Mouse (Mus musculus) heart, adult 9 months (tissue): ENCODE data around the gene Tmem240.
"Not testable (repeated sequence)": the region's sequence is repeated elsewhere in the genome, so short reads cannot be mapped to it uniquely, and the experiment has no call there.

Source experiments
- DNase-seq, 2 experiments: peaks; one replicate each; pipeline ENCODE4 v3.0.0; 2022; ENCODE audit warnings: low spot score in 2 of 2

Tmem240 gene

DNA sequence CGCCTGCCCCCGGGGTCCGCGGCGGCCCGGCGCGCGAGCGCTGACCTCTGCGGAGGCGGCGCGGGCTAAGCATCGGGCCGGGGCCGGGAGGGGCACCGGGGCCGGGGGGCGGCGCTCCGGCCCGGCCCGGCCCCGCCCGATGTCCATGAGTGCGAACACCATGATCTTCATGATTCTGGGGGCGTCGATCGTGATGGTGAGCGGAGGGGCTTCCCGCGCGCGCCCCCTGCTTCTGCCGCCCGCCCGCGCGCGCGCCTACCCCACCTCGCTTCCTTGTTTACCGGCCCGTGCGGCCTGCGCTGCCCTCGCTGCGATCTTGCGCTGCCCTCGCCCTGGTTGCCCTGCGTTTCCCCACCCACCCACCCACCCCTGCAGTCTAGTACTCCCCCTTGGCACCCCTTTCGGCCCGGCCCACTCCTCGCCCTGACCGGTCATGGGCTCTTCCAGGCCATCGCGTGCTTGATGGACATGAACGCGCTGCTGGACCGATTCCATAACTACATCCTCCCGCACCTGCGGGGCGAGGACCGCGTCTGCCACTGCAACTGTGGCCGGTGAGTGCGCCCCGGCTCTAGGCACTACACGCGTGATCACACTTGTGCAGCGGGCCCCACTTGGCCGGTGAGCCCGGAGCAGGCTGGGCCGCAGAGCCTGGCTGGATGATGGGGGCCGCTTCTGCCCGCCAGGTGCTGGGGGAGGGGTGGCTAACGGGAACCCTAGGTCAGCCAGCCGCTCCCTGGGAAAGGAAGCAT, 527 bp downstream of the Tmem240 start:
- DNase-seq, result peak; percentile 32 to 65

DNA sequence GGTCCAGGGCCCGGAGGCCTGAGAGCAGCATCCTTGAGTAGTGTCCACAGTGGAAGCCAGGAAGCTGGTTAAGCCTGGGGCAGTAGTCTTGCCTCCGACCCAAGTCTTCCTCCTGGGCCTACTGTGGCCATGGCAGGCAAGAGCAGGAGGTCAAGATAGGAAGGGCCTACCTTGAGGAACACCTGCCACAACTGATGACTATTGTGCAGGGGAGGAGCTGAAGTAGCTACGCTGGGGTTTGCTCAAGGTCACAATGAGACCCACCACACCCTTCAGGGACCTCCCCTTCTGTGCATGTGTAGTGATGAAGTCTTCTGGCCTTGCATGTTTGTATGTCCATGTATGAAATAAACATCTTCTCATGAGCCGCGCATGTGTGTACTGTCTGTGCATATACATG, 1.2 kb downstream of the Tmem240 start:
- DNase-seq, result no peak

GRCm38 (mm10) chr4:155736421-155736820, 1.8 kb downstream of the Tmem240 start:
- no peak for DNase-seq

DNA sequence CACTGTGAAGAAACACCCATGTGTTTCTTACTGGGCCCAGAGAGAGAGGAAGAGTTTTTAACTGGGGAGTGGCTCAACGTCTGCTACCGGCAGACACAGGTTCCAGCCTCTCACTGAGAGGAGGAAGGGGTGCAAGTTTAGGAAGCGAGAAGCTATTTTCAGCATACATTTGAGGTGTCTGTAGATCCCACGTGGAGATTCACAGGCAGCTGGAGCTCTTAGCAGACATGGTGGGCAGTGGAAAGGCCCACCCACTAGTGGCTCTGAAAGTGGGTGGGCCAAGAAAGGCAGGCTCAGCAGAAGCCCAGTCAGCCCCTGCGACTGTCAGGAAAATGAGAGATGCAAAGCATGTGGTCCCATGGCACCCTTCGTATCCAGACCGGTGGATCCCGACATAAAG, 3.7 kb downstream of the Tmem240 start:
- DNase-seq, result no peak

- DNase-seq, result no peak
Observed at GRCm38 (mm10) chr4:155739152-155739551, 4.6 kb downstream of the Tmem240 start.

- DNase-seq, result peak in 1 of 2 experiments; percentile 11
Observed at GRCm38 (mm10) chr4:155739741-155740636, 5.4 kb downstream of the Tmem240 start.

DNA sequence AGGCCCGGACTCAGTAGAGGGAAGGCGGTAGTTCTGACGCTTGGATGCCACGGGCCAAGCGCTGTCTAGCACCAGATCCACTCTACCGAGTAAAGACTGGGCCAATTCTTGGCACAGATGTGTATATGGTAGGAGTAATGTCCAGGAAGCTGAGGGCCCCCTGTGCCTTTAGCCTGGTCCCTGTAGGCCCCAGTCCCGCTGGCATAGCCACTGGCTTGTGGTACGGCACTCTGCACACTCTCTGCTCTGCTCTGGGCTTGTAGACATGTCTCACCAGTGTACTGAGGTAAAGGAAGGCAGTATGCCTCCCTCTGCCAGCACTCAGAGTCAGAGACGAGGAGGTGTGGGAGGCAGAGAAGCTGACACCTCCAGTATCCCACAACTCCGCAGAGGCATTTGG, 6.1 kb downstream of the Tmem240 start:
- not testable (repeated sequence) for DNase-seq

GRCm38 (mm10) chr4:155742684-155743083, 8.1 kb downstream of the Tmem240 start:
- no peak for DNase-seq

GRCm38 (mm10) chr4:155744474-155744873, 9.9 kb downstream of the Tmem240 start:
- no peak for DNase-seq

DNA sequence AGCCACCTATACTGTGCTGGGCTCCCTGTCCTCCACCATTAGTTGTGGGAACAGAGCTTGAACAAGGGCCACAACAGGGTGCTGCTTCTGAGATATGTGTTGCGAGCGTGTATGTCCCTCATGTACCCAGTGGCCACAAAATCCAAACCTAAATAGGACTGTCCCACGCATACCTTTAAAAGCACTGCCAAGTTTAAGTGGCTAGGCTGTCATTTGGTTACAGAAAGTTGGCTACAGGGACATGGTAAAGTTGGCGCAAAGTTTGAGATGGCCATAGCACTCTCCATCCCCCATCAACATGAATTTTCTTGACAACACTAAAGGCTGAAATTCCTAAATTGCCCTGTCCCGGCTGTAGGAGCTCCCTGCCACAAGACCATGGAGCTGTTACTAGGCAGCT, 10.5 kb downstream of the Tmem240 start:
- DNase-seq, result no peak

- no peak for DNase-seq
Observed at GRCm38 (mm10) chr4:155746036-155746548, 11.5 kb downstream of the Tmem240 start.

- no peak for DNase-seq
Observed at GRCm38 (mm10) chr4:155746575-155747490, 12.2 kb downstream of the Tmem240 start.

DNA sequence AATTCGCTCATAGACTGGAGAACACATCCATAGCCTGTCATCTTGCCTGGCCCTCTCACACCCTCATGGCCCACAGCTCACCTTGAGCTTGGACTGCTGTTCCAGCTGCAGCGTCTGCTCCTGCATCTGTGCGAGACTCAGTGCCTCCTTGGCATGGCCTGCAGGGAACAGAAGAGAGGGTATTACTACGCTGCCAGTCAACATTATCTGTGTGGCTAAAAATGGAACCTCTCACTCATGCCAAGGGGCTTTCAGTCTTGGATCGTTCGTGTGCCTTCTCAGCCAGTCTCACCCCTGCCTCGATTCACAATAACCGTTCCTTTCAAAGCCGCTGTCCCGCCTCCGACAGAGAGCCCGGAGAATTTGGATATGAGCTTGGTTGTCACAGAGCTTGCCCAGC, 22.4 kb downstream of the Tmem240 start:
- DNase-seq, result peak in 1 of 2 experiments; percentile 21

DNA sequence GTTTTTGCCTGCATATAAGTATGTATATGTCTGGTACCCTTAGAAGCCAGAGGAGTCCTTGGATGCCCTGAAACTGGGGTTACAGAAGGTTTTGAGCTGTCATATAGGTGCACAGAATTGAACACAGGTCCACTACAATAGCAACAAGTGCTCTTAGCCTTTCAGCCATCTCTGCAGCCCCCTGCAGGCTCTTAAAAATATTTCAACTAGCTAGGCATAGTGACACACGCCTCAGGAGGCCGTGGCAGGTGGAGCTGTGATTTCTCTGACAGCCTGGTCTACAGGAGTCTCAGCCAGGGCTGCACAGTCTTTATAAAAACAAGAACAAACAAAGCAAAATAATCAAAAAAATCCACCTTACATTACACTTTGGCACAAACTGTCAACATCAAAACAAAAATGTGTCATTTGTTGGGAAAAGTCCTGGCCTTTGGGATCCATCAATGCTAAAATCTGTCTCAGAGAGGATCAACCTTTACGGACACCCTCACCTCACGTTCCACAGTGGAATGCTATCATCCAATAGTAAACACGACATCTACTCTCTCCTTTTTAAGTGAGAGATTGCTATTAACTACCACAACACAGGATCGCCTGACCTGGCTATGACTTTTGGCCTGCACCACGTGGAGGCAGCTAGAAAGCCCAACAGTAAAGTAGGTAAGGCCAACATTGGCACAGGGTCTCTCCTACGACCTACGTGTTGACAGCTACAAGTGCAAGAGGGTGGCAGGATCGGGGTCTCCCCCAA, 25.4 kb downstream of the Tmem240 start:
- no peak for DNase-seq

DNA sequence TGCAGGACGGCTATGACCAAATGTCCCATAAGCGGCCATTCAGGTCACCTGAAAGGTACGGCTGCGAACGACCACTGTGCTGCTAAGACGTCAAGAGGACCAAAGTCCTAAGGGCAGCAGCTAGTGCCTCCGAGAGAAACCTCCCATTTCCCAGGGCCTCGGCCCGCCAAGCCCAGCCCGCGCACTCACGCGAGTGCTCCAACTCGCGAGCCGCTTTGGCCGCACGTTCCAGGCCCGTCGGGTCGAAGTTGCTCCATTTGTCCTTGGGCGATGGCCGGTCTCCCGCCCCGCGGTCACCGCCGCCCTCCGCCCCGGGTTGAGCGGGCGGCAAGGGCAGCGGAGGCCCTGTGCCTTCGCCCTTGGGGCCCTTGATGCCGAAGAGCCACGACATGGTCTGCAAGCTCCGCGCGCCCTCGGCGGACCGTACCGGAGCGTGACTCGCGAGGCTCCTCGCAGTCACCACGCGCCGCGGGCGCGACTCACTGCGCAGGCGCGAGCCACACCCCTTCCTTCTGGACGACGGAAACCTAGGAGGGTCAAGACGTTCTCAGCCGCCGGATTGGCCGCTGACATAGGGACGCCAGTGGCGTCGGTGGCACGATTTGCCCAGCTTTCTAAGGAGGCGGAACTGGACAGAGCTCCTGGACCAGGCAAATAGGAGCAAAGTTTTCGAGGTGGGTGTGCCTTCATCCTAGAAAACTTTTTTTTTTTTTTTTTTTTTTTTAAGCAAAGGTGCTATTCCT, 26.2 kb downstream of the Tmem240 start, which contains the start of gene Atad3a:
Atad3a (minus strand) TSS at position 481 of the 743 bp plus-strand sequence.
- DNase-seq, result peak; percentile 96

DNA sequence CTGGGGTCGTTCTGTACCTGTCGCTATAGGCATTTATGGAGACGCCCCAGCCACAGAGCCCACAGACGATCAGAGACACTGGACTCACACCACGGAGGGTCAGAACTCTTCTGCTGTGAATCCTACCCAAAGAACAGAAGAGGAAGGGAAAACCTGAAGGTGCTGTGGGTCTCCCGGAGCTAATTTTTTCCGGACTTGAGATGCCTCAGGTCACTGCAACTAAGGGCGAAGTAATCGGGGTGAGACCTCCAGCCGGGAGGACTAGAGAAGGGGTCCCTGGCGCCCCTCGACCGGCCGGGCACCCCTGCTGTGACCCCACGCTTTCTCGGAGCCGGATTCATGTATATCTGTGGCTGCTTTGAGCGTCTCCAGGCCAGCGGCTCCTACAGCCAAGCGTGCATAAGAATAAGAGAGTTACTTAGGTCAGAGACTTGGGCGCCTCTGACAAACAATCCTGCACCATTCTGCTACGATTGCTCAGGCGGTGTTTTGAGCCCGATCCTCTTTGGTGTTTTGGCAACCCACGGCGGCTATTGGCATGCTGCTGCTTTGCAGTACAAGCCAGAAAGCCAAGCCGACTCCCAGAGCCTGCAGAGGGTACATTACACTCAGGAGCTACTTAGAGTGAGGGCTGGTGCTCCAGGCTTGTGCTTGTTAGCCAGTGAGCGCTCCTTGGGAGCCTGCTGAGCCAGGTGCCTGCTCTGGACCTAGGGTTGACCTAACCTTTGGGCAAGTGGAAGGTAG, 26.9 kb downstream of the Tmem240 start:
- DNase-seq, result peak in 1 of 2 experiments; percentile 8

DNA sequence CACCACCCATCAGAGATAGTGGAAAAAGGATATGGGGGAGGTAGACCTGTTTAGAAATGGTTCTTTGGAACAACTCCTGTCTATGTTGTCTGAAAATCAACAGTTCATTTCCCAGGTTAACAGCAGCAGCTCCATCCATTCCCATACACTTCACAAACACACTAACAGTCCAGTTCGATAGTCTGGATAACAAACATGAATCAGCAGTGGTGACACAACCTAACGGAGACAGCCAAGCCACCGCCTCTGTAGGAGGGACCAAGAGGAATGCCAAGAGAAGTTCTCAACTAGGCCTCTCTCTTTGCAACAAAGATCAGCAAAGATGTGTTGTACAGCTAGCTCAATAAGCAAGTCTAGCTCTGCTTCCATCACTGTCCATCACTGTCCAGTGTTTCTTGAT, 27.8 kb downstream of the Tmem240 start:
- DNase-seq, result peak in 1 of 2 experiments; percentile 11

- no peak for DNase-seq
Observed at GRCm38 (mm10) chr4:155769496-155769879, 34.9 kb downstream of the Tmem240 start.

DNA sequence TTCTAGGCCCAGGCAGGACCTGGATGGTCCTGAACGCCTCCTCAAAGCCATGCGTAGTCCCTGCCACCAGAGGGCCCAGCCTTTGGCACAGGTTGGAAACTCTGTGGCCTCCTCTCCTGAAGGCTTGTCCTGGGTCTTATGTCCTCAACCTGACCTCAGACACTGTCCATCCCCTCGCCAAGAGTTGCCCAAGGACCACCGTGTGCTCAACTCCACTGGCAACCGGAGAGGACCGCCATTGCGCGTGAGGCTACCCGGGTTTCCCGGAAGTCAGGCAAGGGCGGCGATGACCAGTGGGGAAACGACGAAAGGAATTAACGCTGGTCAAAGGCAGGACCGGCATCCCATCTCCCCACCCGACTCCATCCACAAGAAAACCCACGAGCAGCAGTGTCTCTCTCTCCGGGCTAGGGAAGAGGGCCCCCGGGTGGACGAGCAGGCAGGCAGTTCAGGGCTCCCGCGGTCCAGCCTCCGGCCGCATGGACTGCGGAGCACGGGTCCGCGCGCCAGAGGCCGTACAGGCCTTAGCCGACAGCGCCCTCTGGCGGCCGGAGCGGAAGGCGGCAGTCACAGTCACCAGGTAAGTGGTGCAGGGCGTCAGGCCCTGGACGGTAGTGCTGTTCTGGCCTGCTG, 35.4 kb downstream of the Tmem240 start:
- peak; percentile 82 to 88 for DNase-seq
